Mouse (Mus musculus) telencephalon, adult 2 months (tissue): Measurements from ENCODE around the gene Trio.

Experiments
- DNase-seq: peaks from one replicate; pipeline ENCODE4 v3.0.0-alpha.2; 2011; ENCODE audit warnings: low read depth, low spot score

Gene Trio

DNA sequence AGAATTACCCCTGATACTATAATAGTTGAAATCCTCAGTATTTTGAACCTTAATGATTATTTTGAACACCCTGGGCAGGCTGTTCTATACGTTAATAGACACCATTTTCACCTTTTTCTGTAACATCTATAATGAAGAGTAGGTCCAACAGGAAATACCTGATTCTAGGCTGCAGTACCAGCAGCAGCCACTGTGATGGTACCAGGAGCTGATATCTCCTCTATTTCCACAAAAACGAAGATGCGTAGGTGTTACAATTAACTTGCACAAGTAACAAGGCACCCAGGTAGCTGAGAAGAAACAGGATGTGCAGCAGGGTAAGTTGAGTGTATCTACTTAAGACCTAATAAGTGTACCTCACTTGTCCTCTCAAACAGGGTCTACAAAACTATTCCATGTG lies 77.8 kb downstream of the Trio start:
- no peak for DNase-seq

DNA sequence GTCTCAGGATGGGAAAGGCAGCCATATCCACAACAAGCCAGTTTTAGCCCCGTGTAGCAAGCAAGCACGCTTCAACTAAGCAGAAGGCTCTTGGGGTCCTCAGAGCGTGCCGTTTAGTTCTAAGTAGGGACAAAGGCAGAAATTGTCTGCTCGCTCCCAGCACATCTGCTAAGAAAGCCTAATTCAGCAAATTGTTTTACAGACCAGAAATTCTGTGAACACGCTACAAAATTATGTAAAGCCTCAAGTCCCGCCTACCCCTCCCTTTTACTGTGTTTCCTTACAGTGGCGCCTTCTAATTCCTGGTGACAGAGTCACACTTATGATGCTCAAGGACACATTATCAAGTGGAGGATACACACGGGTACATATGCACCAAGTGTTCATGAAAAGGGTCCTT lies 80.1 kb downstream of the Trio start:
- no peak for DNase-seq

DNA sequence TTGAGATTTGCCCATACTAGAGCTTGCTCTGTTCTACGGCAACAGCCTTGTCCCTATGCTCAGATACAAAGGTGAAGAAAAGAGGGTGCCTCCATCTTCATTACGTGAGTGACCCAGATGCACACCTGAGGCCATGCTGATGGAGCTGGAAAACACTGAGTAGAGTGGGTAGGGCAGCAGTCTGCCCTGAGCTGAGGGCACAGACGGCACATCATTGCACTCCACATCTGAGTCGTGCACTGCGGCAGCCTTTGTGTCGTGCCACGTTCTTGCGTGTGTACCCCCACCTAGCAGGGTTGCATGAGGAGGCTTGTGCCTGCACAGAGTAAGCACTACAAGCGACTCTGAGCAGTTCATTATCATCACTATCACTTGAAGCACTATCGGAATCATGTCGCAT lies 80.8 kb downstream of the Trio start:
- DNase-seq: no peak

DNA sequence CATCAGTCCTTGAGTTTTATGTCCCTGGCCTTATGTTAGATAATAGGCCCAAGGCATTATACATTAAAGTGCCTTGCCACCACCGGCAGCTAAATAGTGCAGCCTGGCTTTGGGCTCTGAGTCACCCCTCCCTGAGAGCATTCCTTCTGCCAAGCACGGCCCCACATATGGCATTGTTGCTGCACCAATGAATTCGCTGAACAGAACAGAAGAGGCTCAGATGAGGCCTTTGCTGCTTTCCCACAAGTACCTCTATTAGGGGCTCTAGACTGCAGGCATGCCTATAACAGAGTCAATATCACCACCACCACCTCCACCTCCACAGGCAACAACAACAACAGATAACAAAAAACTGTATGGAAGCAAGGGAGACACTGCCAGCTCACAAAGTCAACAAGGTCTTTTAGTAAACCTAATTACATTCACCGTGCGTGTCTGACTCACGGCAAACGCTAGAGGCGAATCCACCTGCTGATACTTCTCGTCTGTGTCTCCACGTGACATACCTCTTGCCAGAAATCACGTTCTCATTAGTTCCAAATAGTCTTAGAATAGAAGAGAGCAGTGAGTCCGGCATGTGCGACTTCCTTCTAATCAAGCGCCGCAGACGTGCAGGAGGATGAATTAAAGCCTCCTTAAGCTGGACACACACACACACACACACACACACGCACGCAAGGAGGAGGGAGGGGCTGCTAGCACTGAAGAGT lies 82.0 kb downstream of the Trio start:
- no peak for DNase-seq

DNA sequence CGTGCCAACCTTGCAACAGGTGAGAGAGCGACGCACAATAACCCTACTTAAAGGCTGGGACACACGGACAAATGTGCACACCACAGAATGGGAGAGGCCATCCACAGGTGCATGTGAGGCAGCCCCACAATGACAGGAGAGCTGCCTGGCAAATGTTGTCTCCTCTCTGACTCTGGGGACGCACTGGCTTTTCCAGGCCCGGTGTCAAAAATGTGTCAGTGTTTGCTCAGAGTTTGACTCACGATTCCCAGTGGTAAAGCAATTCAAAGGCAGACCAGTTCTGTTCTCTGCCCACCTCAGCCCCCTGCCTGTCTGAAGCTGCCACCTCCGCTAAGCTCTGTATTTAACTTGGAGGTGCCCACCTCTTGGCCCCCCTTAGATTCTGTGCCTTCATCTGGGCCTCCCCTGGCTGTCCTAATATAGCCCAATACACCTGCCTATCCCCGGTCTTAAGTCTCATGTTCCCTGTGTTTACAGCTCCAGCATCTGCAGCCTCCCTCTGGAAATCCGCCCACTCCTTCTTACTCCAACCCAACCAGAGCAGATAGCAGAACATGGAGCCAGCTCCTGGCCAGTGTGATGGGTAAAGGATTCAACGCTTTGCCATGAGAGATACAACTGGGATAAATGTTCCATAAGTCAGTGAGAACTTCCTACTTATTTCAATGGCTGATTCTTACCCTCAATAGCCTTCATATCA lies 83.3 kb downstream of the Trio start:
- no peak for DNase-seq

DNA sequence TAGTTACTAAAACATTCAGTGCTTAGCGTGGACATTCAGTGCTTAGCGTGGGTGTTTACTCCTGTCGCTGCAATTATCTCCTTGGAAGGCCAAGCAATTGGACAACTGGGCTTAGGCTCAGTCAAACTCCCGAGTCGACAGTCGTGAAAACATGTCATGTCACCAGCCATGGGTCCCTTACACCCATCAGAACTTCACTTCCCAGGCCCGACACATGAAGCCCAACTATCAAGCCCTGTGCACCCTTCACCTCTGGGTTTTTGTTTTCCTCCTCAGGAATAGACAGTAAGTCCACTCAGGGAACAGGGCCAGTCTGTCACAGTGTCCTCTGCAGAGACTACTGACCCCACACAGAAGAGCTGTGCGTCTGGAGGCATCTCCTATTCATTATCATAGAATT lies 84.2 kb downstream of the Trio start:
- no peak for DNase-seq

DNA sequence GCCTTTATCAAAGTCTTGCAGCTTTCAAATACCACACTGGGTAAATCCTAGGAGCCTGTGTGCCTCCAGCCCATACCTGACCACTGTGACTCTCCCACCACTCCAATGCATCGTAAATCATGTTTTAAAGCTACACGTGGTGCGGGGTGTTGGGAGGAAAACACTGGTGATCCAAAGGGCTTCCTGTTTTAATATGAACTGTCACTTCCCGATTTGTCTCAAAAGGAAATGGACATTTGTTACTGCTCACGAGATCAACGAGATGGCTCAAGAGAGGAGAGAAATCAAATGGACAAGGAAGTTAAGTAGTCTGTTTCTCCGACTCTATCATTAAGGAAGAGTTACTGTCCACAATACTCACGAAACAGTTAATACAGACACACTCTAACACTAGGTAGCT lies 84.6 kb downstream of the Trio start:
- no peak for DNase-seq

GRCm38 (mm10) chr15:27940032-27940431 lies 85.6 kb downstream of the Trio start:
- no peak for DNase-seq

DNA sequence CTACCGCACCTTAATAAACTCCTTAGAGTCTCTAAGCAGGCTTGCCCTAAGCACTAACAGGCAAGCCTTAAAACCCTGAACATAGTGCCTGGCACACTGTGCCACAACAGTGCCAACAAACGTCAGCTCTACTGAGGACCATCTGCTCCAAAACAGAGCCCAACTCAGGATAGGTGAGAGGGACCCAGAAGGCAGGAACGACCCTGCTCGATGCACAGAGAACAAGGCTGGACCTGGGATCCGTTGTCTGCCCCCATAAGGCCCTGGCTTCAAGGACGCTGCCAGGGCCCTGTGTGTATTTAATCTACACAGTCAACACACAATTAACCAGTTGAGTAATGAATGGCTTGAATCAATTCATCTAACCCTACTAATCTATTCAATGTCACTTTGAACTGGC lies 86.8 kb downstream of the Trio start:
- DNase-seq: no peak

DNA sequence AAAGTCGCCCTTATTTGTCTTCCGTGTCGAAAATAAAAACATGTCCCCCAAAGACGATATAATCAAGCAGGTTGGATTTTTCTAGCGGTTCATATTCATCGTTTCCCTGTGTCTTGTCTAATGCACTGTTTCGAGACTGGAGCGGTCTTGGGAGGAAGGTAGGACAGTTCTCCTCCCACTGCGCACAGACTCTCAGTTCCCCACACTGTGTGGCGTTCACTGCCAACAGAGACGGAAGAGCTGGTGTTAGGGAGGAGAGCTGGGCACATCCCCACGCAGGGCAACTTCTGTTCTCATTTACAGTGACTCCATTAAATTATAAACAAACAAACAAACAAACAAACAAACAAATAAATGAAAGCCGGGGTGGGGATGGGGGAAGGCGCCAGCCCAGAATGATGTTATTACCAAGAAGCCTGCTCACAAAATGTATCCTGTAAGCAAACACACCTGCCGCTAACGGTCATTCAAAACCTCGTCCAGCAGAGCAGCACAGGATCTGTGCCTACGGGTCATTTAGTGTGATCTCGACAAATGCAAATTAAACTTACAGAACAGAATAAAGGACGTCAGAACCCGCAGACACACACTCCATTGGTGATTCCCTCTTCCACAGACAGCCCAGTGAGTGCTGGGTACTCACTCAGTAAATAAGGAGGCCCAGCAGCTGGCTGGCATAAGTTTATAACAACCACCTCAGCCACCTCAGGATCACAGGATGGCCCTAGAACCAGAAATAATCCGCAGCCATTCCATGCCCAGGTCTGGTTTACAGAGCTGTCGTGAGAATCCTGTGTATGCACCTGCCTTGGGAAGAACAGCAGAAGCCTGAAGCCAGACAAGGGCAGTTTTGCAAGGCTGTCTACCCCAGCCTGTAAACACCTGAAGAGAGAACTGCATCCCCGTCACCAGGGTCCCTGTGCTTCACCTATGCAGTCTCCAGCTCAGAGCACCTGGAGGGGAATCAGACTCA lies 87.5 kb downstream of the Trio start:
- no peak for DNase-seq

GRCm38 (mm10) chr15:27937003-27937860 lies 88.4 kb downstream of the Trio start:
- peak; percentile 90 for DNase-seq

DNA sequence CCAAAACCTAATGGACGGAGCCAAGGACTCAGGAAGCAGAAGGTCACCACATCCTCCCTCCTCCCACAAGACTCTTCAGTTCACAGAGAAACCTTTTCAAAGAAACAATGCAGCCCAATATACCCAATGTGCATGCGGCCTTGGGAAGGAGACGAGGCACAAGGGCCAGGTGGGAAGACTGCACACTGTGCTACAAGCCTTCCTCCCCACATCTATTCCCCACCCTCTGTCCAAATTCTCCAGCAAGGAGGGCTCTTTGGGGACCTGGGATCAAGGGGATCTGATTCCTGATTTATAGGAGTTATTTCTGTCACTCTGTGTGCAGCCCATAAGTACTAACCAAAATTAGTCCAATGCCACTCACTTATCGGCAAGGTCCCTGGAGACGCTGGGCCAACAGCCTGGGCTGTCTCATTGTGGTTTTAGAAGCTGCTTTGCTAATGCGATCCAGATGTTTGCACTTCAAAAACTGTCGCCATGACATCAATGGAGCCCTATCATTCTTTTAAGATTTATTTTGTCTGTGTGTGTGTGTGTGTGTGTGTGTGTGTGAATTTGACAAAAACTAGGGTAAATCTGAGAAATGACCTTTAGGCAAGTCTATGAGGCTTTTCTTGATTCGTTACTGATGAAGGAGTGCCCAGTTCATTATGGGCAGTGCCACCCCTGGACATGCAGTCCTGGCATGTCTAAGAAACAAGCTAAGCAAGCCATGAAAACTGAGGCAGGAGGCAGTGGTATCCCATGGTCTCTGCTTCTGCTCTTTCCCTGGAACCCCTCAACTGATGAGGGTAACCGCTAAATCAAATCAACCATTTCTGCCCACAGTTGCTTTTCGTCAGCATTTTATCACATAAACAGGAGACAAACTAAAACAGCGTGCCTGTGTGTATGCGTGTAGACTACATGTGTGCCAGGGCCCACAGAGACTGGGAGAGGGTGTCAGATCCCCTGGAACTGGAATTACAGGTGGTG lies 89.6 kb downstream of the Trio start:
- DNase-seq: no peak

GRCm38 (mm10) chr15:27933270-27933669 lies 92.4 kb downstream of the Trio start:
- DNase-seq: no peak

DNA sequence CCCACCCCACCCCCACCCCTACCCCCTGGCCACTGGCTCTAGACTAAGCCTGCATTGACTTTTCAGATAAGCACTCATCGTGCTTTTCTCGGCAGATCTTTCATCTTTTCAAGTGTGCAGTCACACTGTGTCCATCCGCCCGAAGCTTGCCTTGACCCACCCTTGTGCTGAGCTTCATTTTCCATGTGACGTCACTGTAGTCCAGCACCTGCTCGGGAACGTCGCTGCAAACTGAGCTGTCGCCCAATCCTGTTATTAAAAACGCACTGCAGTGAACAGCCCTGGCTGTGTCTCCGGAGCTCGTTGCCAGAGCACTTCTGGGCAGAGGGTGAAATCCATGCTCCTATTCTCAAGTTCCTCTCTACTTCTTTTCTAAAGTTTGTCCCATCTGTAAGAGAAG lies 93.8 kb downstream of the Trio start:
- no peak for DNase-seq

DNA sequence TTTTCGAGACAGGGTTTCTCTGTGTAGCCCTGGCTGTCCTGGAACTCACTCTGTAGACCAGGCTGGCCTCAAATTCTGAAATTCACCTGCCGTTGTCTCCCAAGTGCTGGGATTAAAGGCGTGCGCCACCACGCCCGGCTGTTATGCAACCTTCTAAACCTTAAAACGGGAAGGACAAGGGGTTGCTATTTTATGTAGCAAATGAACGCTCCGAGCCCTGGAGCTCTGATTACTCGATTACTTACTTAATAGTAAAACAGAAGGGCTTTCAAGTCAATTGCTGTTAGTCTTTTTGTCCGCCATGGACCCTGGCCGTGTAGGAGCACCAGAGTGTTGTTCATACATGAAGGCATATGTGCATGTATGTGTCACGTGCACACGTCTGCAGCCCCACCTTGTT lies 94.2 kb downstream of the Trio start:
- no peak for DNase-seq

DNA sequence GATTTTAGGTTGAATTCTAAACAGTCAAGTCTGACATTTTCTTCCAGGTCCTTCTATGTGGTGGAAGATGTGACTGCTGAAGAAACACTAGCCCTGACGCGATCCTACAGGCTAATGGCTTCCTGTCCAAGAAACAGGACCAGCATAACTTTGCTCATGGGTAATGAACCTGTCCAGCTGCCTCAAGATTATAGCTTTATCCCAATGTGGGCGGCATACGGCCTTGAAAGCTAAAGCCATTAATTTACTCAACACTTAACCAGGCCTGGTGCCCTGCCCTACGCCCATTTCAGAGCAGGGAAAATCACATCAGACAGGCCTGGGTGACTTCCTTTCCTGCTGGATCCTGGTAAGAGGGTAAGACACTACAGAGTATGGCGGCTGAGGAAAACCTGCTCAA lies 98.0 kb downstream of the Trio start:
- DNase-seq: no peak

- no peak for DNase-seq
Measured at GRCm38 (mm10) chr15:27926941-27927340, 98.7 kb downstream of the Trio start.

DNA sequence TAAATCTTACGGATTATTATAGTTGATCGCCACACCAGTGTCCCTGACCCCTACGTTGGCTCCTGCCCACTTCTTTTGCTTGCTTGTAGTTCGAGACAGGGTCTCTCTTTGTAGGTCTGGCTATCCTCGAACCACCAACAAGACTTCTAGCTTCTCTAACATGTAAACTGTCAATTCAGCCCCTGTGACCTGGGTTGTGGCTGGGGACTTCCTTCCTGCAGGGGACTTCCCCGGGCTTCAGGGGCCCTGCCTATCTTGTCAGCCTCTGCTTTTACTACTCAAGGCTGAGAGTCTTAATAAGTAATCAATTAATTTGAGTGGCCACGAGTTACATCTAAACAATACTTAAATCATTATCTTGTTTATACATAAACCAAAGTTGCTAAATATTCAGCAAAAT lies 99.2 kb downstream of the Trio start:
- DNase-seq: no peak

- no peak for DNase-seq
Measured at GRCm38 (mm10) chr15:27925865-27926264, 99.8 kb downstream of the Trio start.

DNA sequence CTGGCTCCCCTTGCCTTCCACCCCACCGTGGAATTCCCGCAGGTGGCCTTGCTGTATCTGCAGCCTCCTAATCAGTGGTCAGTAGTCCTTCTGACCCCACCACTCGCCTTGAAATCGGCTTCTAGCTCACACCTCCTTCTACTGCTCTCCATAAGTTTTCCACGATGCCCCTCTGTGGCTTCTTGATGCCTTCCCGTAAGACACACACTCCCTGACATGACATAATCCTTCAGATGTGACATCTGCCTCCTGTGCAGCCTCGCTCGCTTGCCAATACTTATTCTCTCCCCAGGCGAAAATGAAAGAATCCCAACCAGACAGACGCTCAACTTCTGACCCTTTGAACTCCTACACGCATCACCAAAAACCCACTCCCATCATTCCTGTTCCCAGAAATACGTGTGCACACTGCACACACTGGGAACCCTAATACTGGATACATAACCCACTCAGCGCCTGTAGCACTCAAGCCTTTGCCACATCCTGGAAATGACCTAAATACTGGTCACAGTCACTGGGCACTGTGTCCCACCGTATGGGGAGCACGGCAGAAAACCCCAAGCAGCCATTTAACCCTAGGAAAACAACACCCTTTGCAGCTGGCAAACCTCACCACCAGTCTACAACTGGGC lies 100.5 kb downstream of the Trio start:
- no peak for DNase-seq
